Mouse (Mus musculus) lung, adult 2 months (tissue): ENCODE data around the gene 4932414N04Rik.

Experiments used
- CTCF ChIP-seq: fragments of 200-500 bp; IDR thresholded peaks from 2 replicates; pipeline ENCODE4 v1.5.1; 2011; ENCODE audit warnings: mild to moderate bottlenecking, low read length, control low read depth; ENCODE audit not compliant: insufficient read depth
- POLR2A ChIP-seq: fragments of 200-500 bp; IDR thresholded peaks from 2 replicates; pipeline ENCODE4 v1.6.1; 2011; ENCODE audit warnings: low read depth, mild to moderate bottlenecking, control low read depth, low read length, borderline replicate concordance; ENCODE audit errors: extremely low read depth

- TF ChIP-seq POLR2A = no peak
- TF ChIP-seq CTCF = no peak
Measured at GRCm38 (mm10) chr2:68796011-68796775, 139.9 kb downstream of the 4932414N04Rik start.
